ENCODE assay signal across 23 mouse cellular contexts in genomic region chr19:42311332-42311731, GRCm38 (mm10).
A peak's percentile ranks its signal among the peaks of the same experiment; 100 is the strongest.
DNase-seq lines count a peak whose midpoint lies in the region; ATAC-seq lines count a peak whose summit lies in the region.
"Had no signal": no experiment of that assay in that cellular context is flagged by ENCODE, and none has a peak within 500 bp of the region (broad histone marks: within the 10 kb centered on the region; RNA-seq: fewer than 3 reads in every experiment).

No protein-coding gene starts in this region.

- no peaks in the 10 kb centered on the region for H3K9me3 ChIP-seq in forebrain, embryonic 14.5 days (replicated peaks; ENCODE audit: control insufficient read depth, low read length)
- no peaks in the 10 kb centered on the region for H3K9me3 ChIP-seq in forebrain, embryonic 11.5 days (ENCODE audit: control insufficient read depth, low read length)
- no peaks in the 10 kb centered on the region for H3K9me3 ChIP-seq in neural tube, embryonic 13.5 days
- H3K9me3 ChIP-seq in forebrain, embryonic 15.5 days: no peaks in the 10 kb centered on the region
- H3K9me3 ChIP-seq: limb, embryonic 15.5 days; megakaryocyte, embryonic 14.5 days; neural tube, embryonic 15.5 days had no signal

- no peak for ATAC-seq in forebrain, embryonic 14.5 days
- no peak for ATAC-seq in forebrain, embryonic 11.5 days (replicated peaks; ENCODE audit: low FRiP score)
- no peak for ATAC-seq in neural tube, embryonic 13.5 days (ENCODE audit: low read depth)
- ATAC-seq in forebrain, embryonic 15.5 days (replicated peaks): no peak
- ATAC-seq: hindbrain, postnatal 0 days; intestine, postnatal 0 days; Patski had no signal

- no peak for DNase-seq in forebrain, embryonic 14.5 days (ENCODE audit: low spot score)
- DNase-seq in forebrain, embryonic 11.5 days (ENCODE audit: low spot score): no peak
- DNase-seq in neural tube, embryonic 10.5 days (ENCODE audit: extremely low spot score, low spot score): no peak
- DNase-seq in ovary, adult 18-20 months (ENCODE audit: low spot score): no peak
- no peak for DNase-seq in right cerebral cortex, postnatal 14 days
- DNase-seq: adrenal gland, postnatal 36 days; B cell, adult 2 months; cerebellum, adult 2 months; cerebellum, postnatal 36 days; gastrocnemius, postnatal 14 days; lung, postnatal 10 days; midbrain, embryonic 14.5 days; right cerebral cortex, postnatal 25 days; thymus, postnatal 36 days had no signal

- no peak overlapping the region for H3K9ac ChIP-seq in forebrain, embryonic 14.5 days (ENCODE audit: low read length)
- H3K9ac ChIP-seq in forebrain, embryonic 11.5 days (ENCODE audit: low read length): no peak overlapping the region
- no peak overlapping the region for H3K9ac ChIP-seq in neural tube, embryonic 13.5 days
- H3K9ac ChIP-seq in forebrain, embryonic 15.5 days (replicated peaks): no peak overlapping the region
- H3K9ac ChIP-seq: limb, embryonic 15.5 days; neural tube, embryonic 15.5 days had no signal

- no peaks in the 10 kb centered on the region for H3K27me3 ChIP-seq in forebrain, embryonic 14.5 days (replicated peaks; ENCODE audit: control insufficient read depth, insufficient read depth, low read length)
- no peaks in the 10 kb centered on the region for H3K27me3 ChIP-seq in forebrain, embryonic 11.5 days (ENCODE audit: control insufficient read depth, insufficient read depth, low read length)
- H3K27me3 ChIP-seq in neural tube, embryonic 13.5 days: no peaks in the 10 kb centered on the region
- 0 out of 2 replicates have a peak, but pooled peaks cover 2% of the 10 kb centered on the region for H3K27me3 ChIP-seq in forebrain, embryonic 15.5 days
- H3K27me3 ChIP-seq: neural tube, embryonic 15.5 days had no signal

- H3K4me1 ChIP-seq in forebrain, embryonic 14.5 days (ENCODE audit: control insufficient read depth, insufficient read depth, low read length): peaks cover 31% of the 10 kb centered on the region
- H3K4me1 ChIP-seq in forebrain, embryonic 11.5 days (replicated peaks; ENCODE audit: control insufficient read depth, insufficient read depth, low read length): peaks cover 8% of the 10 kb centered on the region
- peaks cover 54% of the 10 kb centered on the region for H3K4me1 ChIP-seq in neural tube, embryonic 13.5 days (replicated peaks)
- H3K4me1 ChIP-seq in forebrain, embryonic 15.5 days: peaks cover 51% of the 10 kb centered on the region

- H3K27ac ChIP-seq in forebrain, embryonic 14.5 days (ENCODE audit: low read depth, low read length): peak overlapping the region; percentile 65; the same call in 1 of the 2 replicates
- H3K27ac ChIP-seq in forebrain, embryonic 11.5 days (ENCODE audit: low read depth, low read length): no peak overlapping the region
- peak overlapping the region; percentile 78; the same call in 1 of the 2 replicates for H3K27ac ChIP-seq in neural tube, embryonic 13.5 days (replicated peaks)
- H3K27ac ChIP-seq in forebrain, embryonic 15.5 days (replicated peaks): peak overlapping the region; percentile 68
- H3K27ac ChIP-seq: hindbrain, postnatal 0 days; kidney, postnatal 0 days; limb, embryonic 15.5 days; neural tube, embryonic 15.5 days had no signal

- no peak overlapping the region for H3K4me2 ChIP-seq in forebrain, embryonic 14.5 days (ENCODE audit: low read length)
- H3K4me2 ChIP-seq in forebrain, embryonic 11.5 days (ENCODE audit: low read depth, low read length, severe bottlenecking): no peak overlapping the region
- no peak overlapping the region for H3K4me2 ChIP-seq in neural tube, embryonic 13.5 days
- H3K4me2 ChIP-seq in forebrain, embryonic 15.5 days (replicated peaks): no peak overlapping the region
- H3K4me2 ChIP-seq: limb, embryonic 15.5 days; neural tube, embryonic 15.5 days had no signal

- no peaks in the 10 kb centered on the region for H3K36me3 ChIP-seq in forebrain, embryonic 14.5 days (ENCODE audit: control insufficient read depth, insufficient read depth, low read length)
- no peaks in the 10 kb centered on the region for H3K36me3 ChIP-seq in forebrain, embryonic 11.5 days (ENCODE audit: control insufficient read depth, insufficient read depth, low read length)
- no peaks in the 10 kb centered on the region for H3K36me3 ChIP-seq in neural tube, embryonic 13.5 days
- no peaks in the 10 kb centered on the region for H3K36me3 ChIP-seq in forebrain, embryonic 15.5 days
- H3K36me3 ChIP-seq: limb, embryonic 15.5 days; neural tube, embryonic 15.5 days had no signal

- 43% methylated on average over 2 of the region's 2 CpGs for WGBS in forebrain, embryonic 14.5 days
- 63% methylated on average over 2 of the region's 2 CpGs for WGBS in forebrain, embryonic 11.5 days
- whole genome bisulfite sequencing in neural tube, embryonic 13.5 days: 47% methylated on average over 2 of the region's 2 CpGs
- 47% methylated on average over 2 of the region's 2 CpGs for WGBS in forebrain, embryonic 15.5 days

- no peak overlapping the region for H3K4me3 ChIP-seq in forebrain, embryonic 14.5 days (ENCODE audit: low read depth, low read length)
- no peak overlapping the region for H3K4me3 ChIP-seq in forebrain, embryonic 11.5 days (ENCODE audit: low read depth, low read length)
- no peak overlapping the region for H3K4me3 ChIP-seq in neural tube, embryonic 13.5 days
- no peak overlapping the region for H3K4me3 ChIP-seq in forebrain, embryonic 15.5 days
- H3K4me3 ChIP-seq: limb, embryonic 15.5 days; megakaryocyte, embryonic 14.5 days; neural tube, embryonic 15.5 days had no signal
